Mouse (Mus musculus) spleen, adult 2 months (tissue): Measurements from ENCODE around the gene Car3.

Experiments
- CTCF ChIP-seq: fragments of 200-500 bp; IDR thresholded peaks from 2 replicates; pipeline ENCODE4 v1.5.1; 2011; ENCODE audit warnings: mild to moderate bottlenecking, inconsistent platforms; ENCODE audit not compliant: insufficient read depth, insufficient read length, insufficient replicate concordance; ENCODE audit errors: extremely low read depth
- POLR2A ChIP-seq: fragments of 200-500 bp; IDR thresholded peaks from 2 replicates; pipeline ENCODE4 v1.6.1; 2011; ENCODE audit warnings: low read depth, low read length, inconsistent platforms

- TF ChIP-seq POLR2A (no peak), CTCF (no peak)
Measured at GRCm38 (mm10) chr3:14887686-14888295, 24.5 kb downstream of the Car3 start.
